ENCODE assay signal across 16 mouse cellular contexts in the genomic region with DNA sequence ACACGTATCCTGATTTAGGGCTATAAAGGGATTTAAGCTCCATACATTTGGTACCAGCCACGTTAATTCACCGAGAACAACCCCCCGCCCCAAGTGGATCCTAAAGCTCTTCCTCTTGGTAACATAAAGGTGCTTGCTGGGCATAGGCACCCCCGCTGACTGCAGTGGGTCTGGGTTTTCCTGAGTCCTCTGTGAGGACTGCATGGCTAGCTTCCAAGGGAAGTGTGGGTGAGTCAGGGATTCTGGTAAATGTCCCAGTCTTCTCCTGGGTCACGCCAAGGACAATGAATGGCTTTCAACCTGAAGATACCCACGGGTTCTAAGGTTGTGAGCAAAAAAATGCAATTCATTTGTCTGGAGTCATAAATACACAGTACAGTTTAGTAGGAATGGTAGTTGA.
DNase-seq lines count a peak whose midpoint lies in the region; ATAC-seq lines count a peak whose summit lies in the region.
"Had no signal": no experiment of that assay in that cellular context is flagged by ENCODE, and none has a peak within 500 bp of the region (broad histone marks: within the 10 kb centered on the region; RNA-seq: fewer than 3 reads in every experiment).

No protein-coding gene starts in this region.

- no peaks in the 10 kb centered on the region for H3K27me3 ChIP-seq in midbrain, embryonic 13.5 days
- no peaks in the 10 kb centered on the region for H3K27me3 ChIP-seq in limb, embryonic 10.5 days (ENCODE audit: low read depth, poor library complexity, severe bottlenecking)
- H3K27me3 ChIP-seq: limb, embryonic 15.5 days had no signal

- no peak overlapping the region for H3K4me3 ChIP-seq in midbrain, embryonic 13.5 days (replicated peaks)
- H3K4me3 ChIP-seq in limb, embryonic 10.5 days: no peak overlapping the region
- H3K4me3 ChIP-seq: limb, embryonic 15.5 days; midbrain, embryonic 10.5 days had no signal

- ATAC-seq in midbrain, embryonic 13.5 days: no peak
- ATAC-seq: forebrain, embryonic 14.5 days; hindbrain, embryonic 16.5 days; intestine, postnatal 0 days had no signal

- no peaks in the 10 kb centered on the region for H3K4me1 ChIP-seq in midbrain, embryonic 13.5 days (replicated peaks)
- no peaks in the 10 kb centered on the region for H3K4me1 ChIP-seq in limb, embryonic 10.5 days
- H3K4me1 ChIP-seq: limb, embryonic 15.5 days; midbrain, embryonic 10.5 days had no signal

- 88% methylated on average over 7 of the region's 7 CpGs for WGBS in midbrain, embryonic 13.5 days
- WGBS in limb, embryonic 10.5 days: 85% methylated on average over 7 of the region's 7 CpGs

- no peak overlapping the region for H3K4me2 ChIP-seq in midbrain, embryonic 13.5 days (replicated peaks)
- H3K4me2 ChIP-seq: limb, embryonic 15.5 days had no signal

- no peaks in the 10 kb centered on the region for H3K36me3 ChIP-seq in midbrain, embryonic 13.5 days
- no peaks in the 10 kb centered on the region for H3K36me3 ChIP-seq in limb, embryonic 10.5 days
- H3K36me3 ChIP-seq: limb, embryonic 15.5 days; midbrain, embryonic 10.5 days had no signal

- peak; percentile 68 to 94 for DNase-seq in adrenal gland, adult (ENCODE audit: inconsistent age in 2 of 2, low spot score in 1 of 2)
- no peak for DNase-seq in adrenal gland, postnatal 4 days (ENCODE audit: low spot score in 2 of 2)
- peak; percentile 63 for DNase-seq in Muller cell, postnatal 12 days (ENCODE audit: inconsistent ontology term)
- DNase-seq in adrenal gland, postnatal 25 days: peak; percentile 60
- DNase-seq in cerebellum, adult 9-10 months: peak; percentile 45
- no peak for DNase-seq in limb, embryonic 10.5 days (ENCODE audit: low spot score)
- DNase-seq in gastrocnemius, adult 18-20 months (ENCODE audit: low spot score): no peak
- DNase-seq: heart, postnatal 4 days; kidney, postnatal 10 days; lung, postnatal 36 days had no signal

- H3K9me3 ChIP-seq in midbrain, embryonic 13.5 days: no peaks in the 10 kb centered on the region
- no peaks in the 10 kb centered on the region for H3K9me3 ChIP-seq in limb, embryonic 10.5 days (replicated peaks)
- H3K9me3 ChIP-seq: limb, embryonic 15.5 days; midbrain, embryonic 10.5 days had no signal

- no peak overlapping the region for H3K27ac ChIP-seq in midbrain, embryonic 13.5 days
- no peak overlapping the region for H3K27ac ChIP-seq in limb, embryonic 10.5 days
- H3K27ac ChIP-seq: limb, embryonic 15.5 days; midbrain, embryonic 10.5 days had no signal

- H3K9ac ChIP-seq in midbrain, embryonic 13.5 days (replicated peaks): no peak overlapping the region
- H3K9ac ChIP-seq: limb, embryonic 15.5 days had no signal

Comparison
In these comparisons a context has a peak if more than half of its experiments do, and no peak if none do; other contexts are left out.
1. DNase-seq: peak in adrenal gland, adult (2 of 2), Muller cell, postnatal 12 days (single experiment), adrenal gland, postnatal 25 days (single experiment) and cerebellum, adult 9-10 months (single experiment); none in adrenal gland, postnatal 4 days (0 of 2), limb, embryonic 10.5 days (single experiment) and gastrocnemius, adult 18-20 months (single experiment).